Mouse (Mus musculus) brain, embryonic 14.5 days (tissue): Measurements from ENCODE around the gene Atoh7. TPM values are rescaled to one million over a fixed set of nuclear protein-coding genes. Genes with fewer than 3 reads are reported as not detected.
"Not testable (repeated sequence)": the region's sequence is repeated elsewhere in the genome, so short reads cannot be mapped to it uniquely, and the experiment has no call there.

Experiments
- DNase-seq: peaks from one replicate; pipeline ENCODE4 v3.0.0-alpha.2; 2011; ENCODE audit warnings: low read depth
- CTCF ChIP-seq: fragments of 200-500 bp; IDR thresholded peaks from 2 replicates; pipeline ENCODE4 v1.5.1; 2012; ENCODE audit warnings: inconsistent platforms, mild to moderate bottlenecking, moderate library complexity, borderline replicate concordance; ENCODE audit not compliant: insufficient read depth, insufficient read length; ENCODE audit errors: extremely low read depth
- POLR2A ChIP-seq: fragments of 200-500 bp; IDR thresholded peaks from 2 replicates; pipeline ENCODE4 v1.6.1; 2012; ENCODE audit warnings: mild to moderate bottlenecking, inconsistent platforms, borderline replicate concordance; ENCODE audit not compliant: poor library complexity, insufficient read depth, insufficient read length, severe bottlenecking; ENCODE audit errors: extremely low read depth
- polyA plus RNA-seq: library from polyadenylated mRNA; depleted of rRNA; stranded (reverse); fragments of >200 nt; gene quantifications from 2 replicates; pipeline ENCODE4 v1.2.3, GENCODE M21; 2012; rRNA removed

The Atoh7 gene
- polyA plus RNA-seq, result 0.54 and 3.1 TPM in 2 replicates

DNA sequence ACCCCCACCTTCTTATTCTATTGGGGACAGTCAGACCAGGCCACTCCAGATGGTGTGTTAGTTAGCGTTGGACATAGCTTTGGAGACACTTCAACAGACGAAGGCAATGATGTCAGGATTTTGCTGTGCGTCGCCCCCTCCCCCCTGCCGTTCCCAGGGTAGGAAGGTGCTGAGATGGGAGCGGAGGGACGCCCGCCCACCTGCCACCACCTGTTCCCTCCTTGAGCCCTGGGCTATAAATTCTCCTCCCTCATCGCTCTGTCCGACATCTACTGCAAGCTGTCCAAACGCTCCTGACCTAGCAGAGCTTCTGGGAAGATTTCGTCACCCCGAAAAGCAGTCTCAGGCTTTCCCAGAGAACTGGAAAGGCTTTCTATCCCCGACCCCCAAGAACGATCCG, at the start of gene Atoh7:
Gene Atoh7, plus strand, starts transcription at position 131 of the 400 bp plus-strand sequence.
- TF ChIP-seq CTCF, result no peak
- TF ChIP-seq POLR2A, result no peak
- DNase-seq, result peak; percentile 34

DNA sequence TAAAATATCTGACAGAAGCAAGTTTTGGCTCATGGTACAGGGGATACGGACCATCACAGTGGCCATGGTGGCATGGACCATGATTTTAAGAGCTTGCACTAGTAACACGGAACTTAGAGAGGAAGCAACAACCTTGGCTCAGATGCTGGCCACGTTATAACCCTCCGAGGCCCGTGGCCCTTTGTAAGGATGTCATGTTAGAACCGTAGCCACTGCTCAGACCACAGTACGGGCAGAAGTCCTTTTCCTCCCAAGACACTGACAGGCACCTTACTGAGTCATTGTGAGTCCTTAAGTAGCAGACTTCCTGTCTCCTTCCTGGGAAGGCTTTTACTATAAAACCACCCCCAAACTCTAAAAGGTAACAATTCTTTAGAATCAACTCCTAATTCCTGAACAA, 48.2 kb upstream of the Atoh7 start:
- no peak for DNase-seq
- no peak for TF ChIP-seq CTCF
- no peak for TF ChIP-seq POLR2A

- TF ChIP-seq CTCF, result no peak
- no peak for TF ChIP-seq POLR2A
Observed at GRCm38 (mm10) chr10:63052011-63052410, 47.4 kb upstream of the Atoh7 start.

DNA sequence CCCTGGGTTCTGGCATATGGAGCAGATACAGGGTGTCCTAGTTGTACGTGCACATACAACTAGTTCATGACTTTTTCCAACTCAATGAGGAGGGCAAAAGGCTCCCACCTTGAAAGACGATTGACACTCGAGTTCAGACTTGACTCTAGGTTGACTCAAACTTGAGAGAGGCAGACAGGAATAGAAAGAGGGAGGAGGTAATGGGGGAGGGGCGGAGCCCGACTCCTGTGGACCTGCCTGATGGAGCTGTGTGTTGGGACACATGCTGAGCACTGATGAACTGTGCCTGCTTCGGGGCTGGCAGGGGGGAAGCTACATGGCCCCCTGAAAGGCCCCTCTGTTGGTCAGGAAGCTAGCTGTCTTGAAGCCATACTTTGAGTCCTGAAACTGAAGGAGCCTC, 46.4 kb upstream of the Atoh7 start:
- TF ChIP-seq CTCF, result no peak
- TF ChIP-seq POLR2A, result no peak
- DNase-seq, result no peak

More at GRCm38 (mm10) chr10:63052011-63052410, 47.4 kb upstream of the Atoh7 start:
- no peak for DNase-seq

DNA sequence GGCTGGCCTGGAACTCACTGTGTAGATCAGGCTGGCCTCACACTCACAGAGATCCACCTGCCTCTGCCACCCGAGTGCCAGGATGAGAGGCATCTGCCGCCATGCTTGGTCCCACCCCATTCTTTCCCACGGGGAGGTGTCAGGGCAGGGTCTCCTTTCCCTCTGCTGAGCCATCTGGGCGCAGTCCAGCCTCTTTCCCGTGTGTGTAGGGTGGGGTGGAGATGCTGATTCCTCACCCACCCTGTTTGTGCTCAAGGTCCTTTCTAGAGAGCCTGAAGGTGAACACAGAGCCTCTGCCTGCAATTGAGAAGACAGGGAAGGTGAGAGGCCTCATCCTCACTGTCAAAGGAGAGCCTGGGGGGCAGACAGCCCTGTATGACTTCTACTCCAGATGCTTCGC, 45.4 kb upstream of the Atoh7 start:
- DNase-seq, result not testable (repeated sequence)

DNA sequence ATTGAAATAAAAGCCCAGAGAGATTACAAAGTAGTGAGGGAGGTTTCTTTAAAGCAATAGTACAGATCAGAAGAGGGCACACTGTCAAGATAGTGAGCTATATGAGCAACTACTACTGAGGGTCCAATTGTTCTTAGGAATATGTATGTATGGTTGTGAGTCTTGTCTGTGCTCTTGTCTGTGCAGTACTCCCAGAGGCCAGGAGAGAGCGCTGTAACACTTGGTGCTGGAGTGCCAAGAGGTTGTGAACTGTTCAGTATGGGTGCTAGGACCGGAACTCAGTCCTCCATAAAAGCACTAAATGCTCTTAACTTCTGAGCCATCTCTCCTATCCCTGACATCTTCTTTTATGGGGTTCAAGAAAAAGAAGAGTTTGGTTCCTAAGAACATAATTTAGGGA, 44.9 kb upstream of the Atoh7 start:
- DNase-seq, result no peak

GRCm38 (mm10) chr10:63056966-63057750, 42.3 kb upstream of the Atoh7 start:
- TF ChIP-seq CTCF, result no peak
- no peak for TF ChIP-seq POLR2A
- DNase-seq, result no peak

More for the DNA sequence above, 44.9 kb upstream of the Atoh7 start:
- TF ChIP-seq POLR2A, result no peak
- TF ChIP-seq CTCF, result peak; percentile 15; the same call in 1 of the 2 replicates

GRCm38 (mm10) chr10:63059862-63060261, 39.6 kb upstream of the Atoh7 start, which contains the start of gene Pbld1:
Gene Pbld1, plus strand, starts transcription at chr10:63060162.
- no peak for TF ChIP-seq POLR2A
- TF ChIP-seq CTCF, result no peak
- no peak for DNase-seq

DNA sequence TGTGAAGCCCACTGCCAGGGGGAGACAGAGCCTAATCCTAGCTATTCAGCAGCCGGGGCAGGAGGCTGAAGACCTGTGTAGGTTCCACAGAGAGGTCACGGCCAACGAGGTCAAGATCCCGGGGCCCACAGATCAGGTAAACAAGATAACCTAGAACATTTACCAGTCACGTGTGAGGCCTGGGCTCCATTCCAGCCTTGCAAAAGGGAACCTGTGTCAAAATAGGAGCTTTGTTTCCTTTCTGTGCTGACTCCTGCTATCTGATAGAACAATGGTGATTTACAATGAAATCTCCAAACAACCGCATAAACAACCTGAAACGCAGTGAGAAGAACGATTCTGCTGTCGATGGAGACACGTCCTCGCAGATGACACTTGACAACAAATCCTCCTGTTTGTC, 39.0 kb upstream of the Atoh7 start:
- no peak for DNase-seq
- TF ChIP-seq POLR2A, result no peak
- no peak for TF ChIP-seq CTCF

DNA sequence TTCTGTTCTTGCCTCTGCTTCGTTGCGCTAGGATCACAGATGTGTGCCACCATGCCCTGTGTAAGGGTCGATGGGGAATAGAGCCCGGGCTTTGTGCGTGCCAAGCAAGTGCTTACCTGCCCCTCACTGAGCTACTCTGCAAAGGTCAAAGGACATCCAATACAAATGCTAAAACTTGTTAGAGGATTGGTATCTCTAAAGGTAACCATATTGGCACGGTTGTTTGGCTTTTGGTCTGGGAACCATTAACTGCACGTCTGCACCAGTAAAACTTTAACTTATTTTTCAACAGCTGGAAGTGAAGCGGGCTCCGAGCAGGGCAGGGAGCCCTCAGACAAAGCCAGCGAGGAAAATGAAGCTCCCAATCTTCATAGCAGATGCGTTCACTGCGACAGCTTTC, 38.2 kb upstream of the Atoh7 start:
- no peak for DNase-seq
- TF ChIP-seq POLR2A (no peak), CTCF (no peak)

DNA sequence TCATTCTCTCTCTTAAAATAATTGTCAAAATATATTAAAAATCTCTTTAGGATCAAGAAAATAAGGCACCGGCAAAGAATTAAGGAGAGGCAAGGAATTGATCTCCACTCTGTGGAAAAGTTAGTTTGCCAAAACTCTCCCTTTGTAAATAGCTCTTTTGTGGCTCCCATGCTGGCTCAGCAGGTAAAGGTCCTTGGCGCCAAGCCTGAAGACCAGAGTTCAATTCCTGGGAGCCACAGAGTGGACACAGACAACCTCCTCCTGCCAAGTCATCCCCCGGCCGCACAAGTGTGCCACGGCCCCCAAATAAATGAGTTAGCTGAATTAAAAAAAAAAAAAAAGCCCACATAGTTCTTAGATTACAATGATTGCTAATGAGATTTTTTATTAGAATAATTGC, 36.8 kb upstream of the Atoh7 start:
- no peak for DNase-seq
- TF ChIP-seq CTCF, result no peak
- TF ChIP-seq POLR2A, result no peak

DNA sequence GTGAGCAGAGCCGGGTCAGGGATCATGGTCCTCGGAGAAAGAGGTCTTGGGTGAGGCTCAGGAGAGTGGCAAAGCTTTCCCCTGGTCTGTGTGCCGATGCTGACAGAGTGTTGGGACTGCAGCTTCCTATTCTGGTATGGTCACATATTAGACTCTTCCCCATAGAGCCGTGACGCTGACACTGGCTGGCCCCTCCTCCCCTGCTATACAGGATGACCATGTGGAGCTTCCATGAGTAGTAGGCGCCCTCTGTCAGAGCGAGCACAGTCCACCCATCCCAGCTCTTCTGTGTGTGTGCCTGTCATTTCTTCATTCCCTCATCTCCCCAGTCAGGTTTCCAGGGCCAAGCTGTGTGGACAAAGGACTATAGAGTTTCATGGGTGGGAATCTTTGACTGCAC, 36.1 kb upstream of the Atoh7 start:
- DNase-seq, result no peak
- TF ChIP-seq CTCF (no peak), POLR2A (no peak)
